Mouse (Mus musculus) cerebellum, postnatal 4 days (tissue): Measurements from ENCODE around the gene Gm20388.

ENCODE experiments used
- DNase-seq, 2 experiments: peaks; one replicate each; pipeline ENCODE4 v3.0.0; 2022; ENCODE audit warnings: low spot score in 2 of 2, mixed read lengths in 1 of 2

Gm20388 gene

DNA sequence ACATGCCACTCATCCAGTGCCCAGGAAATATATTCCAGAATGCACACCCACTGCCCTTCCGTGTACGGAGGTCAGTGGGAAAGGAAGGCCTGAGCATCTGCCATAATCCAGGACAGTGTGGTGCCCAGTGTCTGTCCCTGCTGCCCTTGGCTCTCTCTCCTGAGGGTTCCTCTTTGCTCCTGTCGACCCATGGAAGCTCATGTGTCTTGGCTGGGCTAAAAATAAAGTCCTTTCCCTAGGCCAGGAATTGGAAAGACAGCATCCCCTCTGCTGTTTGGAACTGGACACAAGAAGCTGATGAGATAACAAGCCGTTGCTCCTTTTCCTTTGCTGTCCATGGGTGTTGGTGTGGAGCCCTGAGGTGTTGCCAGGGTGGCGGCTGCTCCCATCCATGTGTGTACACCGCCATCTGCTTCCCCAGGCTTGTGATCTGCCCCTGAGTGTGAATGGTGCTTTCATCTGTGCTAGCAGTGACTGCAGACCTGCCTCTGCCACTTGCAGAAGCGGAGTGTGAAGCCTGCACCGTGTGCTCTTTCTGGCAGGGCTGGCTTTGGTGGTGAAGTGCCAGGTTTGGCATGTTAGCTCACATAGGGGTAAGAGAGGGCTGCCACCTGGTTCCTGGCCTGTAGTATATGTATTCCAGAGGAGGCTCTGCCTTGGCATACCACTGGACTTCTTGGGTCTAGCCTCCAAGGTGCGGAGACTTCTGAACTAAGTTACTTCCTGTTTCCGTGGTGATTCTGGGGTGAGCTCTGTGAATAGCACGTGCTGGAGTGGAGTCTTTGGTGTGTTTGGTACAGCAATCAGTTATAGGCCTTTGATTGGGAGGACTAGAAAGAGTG is 4371.3 kb downstream of the Gm20388 start:
- DNase-seq = no peak

DNA sequence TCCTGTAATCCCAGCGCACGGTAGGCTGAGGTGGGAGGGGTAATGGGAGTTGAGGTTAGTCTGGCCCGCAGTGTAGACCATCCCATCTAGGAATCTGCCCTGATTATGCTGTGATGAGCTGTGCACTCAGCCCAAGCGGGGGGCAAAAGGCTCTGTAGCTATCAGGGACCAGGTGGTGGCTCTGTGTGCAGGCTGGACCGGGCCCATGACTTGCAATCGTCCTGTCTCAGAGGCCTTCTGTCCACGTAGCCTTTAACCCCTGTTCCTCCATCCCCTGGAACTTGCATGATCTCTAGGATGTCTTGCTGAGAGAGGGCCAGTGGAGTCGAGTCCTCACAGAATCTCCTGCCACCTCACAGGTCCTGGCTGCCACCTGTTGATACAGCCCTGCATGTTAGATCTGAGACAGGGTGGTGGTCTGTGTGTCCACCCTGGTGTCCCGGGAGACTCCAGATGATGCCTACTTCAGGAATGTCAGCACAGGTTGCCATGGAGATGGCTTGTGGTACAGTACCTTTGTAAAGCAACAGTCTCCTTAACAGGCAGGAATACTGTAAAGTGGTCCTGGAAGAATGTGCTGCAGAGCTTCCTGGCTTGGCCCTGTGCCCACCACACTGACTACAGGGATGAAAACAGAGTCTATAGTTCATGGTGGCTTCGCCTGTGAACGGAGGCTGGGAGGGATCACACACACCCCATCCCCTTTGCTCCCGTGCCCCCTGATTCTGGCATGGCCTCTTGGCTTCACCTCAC is 4372.4 kb downstream of the Gm20388 start:
- DNase-seq = no peak

DNA sequence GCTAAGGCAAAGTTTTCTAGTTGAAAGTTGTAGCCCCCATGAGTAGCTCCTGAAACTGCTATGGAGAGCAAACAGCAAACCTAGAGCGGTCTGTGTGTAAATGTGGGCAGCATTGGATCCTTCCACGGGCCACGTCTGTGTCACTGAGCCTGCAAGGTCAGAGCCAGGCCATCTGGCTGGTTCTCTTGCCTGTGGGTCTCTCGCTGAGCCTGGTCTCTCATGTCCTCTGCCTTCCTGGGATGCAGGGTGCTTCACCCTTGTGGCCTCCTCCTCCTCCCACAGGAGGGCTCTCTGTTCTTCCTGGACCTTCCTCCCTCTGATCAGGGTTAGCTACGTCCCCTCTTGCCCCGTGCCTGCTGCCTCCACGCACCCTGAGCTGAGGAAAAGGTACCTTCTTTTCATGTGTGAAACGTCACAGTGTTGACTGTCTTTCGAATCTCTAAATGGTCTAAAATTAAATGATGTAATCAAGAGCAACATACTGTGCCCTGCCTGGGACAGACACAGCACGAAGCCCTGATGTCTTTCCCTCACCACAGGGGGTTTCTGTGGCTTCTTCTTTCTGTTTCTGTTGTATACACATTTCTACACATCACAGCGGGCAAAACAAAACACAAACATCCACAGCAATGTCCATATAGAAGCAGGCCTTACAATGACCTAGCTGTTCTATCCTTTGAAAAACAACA is 4373.1 kb downstream of the Gm20388 start:
- DNase-seq = no peak

DNA sequence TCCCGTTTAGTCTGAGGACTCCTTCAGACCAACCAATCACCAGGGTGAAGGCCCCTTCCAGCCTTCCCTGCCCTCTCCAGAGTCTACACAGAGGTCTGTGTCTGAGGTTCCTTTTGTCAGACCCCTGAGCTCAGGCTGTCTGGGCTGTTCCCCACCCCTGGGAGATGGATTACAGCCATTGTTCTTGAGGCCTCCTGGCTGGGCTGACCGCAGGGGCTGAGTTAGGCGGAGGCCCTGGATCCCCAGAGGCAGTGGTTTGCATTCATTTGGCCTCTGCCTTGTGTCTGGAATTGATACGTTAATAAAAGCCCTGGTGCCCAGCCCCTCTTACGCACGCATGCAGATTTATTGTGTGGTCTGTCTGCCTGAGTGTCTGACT is 4373.7 kb downstream of the Gm20388 start:
- DNase-seq = no peak

- peak in 1 of 2 experiments; percentile 62 for DNase-seq
These were observed 4374.4 kb downstream of the Gm20388 start for GRCm38 (mm10) chr8:124284984-124285576.

DNA sequence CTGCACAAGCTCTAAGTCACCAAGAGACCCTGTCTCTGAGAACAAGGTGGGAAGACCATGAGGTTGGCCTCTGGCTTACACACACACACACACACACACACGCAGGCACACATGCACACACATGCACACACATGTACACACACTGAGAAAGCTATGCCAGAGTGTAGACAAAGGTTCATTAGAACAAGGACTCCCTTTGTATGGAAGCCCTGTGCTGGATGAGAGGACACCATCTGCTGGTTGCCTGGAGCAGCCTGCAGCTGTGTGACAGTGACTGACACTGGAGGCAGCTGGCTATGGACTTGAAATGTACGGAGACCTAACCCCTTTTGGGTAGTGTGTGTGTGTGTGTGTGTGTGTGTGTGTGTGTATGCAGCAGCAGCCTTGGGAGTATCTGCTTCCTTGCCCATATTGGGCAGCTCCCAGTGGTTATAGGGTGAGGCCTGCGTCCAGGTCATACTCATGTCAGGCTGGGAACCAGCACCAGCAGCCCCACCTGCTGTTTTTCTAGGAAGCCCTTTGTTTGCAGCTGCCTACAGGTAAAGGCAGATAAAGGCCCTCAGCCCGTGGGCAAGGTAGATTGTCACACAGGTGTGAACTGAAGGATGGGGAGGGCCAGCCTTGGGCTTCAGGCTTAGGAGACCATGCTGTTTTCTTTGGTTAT is 4376.0 kb downstream of the Gm20388 start:
- no peak for DNase-seq

DNA sequence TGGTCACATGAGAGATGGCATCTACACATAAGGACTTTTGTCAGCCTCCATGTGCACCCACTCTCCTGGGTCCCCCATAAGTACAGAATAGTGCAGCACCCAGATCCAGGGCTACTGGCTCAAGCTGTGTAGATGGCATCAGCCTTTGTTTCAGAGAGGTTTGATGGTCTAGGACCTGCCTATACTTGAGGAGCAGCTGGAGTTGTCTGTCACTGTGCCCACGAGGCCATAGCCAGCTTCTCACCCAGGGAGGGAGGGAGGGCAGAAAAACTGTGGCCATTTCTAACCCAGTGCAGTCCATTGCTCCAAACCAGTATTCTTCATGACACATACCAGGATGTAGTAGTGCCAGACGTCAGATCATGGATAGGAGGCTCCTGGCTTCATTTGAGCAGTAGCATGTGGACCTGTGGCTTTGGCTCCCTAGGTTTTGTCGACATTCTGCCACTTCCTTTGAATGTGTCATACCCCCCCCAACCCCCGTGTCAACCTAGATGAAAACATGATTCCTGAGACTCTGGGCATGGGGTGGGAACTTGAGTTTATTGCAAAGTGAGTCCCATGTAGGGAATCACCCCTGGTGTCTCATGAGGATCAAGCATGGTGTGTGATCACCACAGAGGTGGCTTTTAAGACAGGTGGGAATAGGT is 4377.7 kb downstream of the Gm20388 start:
- no peak for DNase-seq

DNA sequence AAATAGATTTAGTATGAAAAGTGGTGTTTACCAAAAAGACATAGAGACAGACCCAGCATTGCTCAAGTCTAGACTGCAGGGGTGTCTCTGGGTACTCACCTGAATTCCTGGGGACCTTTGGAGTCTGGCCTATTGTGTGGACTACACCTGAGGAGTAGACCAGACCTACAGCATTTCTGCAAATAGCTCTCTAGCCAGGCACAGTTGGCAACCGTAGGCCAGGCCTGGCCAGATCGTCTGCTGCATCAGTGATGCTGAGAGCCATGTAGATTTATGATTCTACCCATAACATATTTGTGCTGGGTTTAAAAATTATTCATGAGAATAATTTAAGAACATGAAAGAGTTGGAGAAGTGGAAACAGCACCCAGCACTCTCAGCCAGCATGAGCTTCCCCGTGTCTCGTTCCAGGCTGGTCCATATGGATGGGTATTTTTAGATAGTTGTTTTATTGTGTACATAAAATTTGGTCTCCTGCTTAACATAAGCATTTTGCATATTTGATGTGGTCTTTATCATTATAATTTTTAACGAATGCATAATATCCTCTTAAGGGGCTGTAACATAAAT is 4378.9 kb downstream of the Gm20388 start:
- no peak for DNase-seq

- DNase-seq = no peak
These were observed 4380.5 kb downstream of the Gm20388 start for GRCm38 (mm10) chr8:124290911-124291691.

GRCm38 (mm10) chr8:124291693-124292092 is 4381.1 kb downstream of the Gm20388 start:
- DNase-seq = no peak

DNA sequence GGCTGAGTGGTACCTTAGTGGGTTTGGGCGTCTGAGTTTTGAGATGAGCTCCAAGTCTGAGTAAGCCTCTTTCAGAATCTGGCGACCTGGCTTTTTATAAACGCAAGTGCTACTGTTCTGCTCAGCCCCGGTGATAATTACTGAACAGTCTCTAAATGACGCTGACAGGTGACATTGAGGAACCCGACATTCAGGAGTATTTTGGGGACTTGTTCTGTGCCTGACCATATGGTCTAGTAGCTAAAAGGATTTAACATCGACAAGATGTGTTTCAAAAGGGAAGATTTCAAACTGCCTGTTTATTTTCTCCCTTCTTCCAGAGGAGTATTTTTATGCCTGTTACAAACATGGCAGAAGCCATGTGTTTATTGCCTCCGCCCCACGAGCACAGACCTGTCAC is 4382.3 kb downstream of the Gm20388 start:
- no peak for DNase-seq

- no peak for DNase-seq
These were observed 4383.8 kb downstream of the Gm20388 start for GRCm38 (mm10) chr8:124294425-124294824.

- no peak for DNase-seq
These were observed 4384.3 kb downstream of the Gm20388 start for GRCm38 (mm10) chr8:124294900-124295299.

GRCm38 (mm10) chr8:124295357-124295756 is 4384.7 kb downstream of the Gm20388 start:
- DNase-seq = no peak

- DNase-seq = no peak
These were observed 4390.9 kb downstream of the Gm20388 start for GRCm38 (mm10) chr8:124301512-124301911.

GRCm38 (mm10) chr8:124301935-124302555 is 4391.4 kb downstream of the Gm20388 start:
- DNase-seq = no peak

GRCm38 (mm10) chr8:124303211-124303902 is 4392.7 kb downstream of the Gm20388 start:
- no peak for DNase-seq

- DNase-seq = no peak
These were observed 4393.5 kb downstream of the Gm20388 start for GRCm38 (mm10) chr8:124304141-124304540.

DNA sequence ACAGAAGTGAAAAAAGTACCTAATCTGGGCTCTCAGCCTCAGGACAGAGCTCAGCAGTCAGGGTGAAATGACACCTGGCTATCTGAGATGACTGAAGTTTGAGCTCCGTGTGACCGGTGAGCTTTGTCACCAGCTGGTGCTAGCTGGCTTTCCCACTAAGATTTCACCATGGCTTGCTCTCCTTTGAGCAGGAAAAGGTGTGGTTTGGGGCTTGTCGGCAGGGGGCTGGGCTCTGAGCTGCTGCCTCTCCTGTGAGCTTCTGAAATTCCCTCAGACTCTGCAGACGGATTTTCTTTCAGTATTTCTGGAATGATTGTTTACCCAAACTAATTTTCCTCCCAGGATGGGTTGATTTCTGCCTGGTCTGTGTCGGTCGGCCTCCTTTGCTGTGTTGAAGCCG is 4395.9 kb downstream of the Gm20388 start:
- no peak for DNase-seq
